Mouse (Mus musculus): ENCODE measurements at regions not wholly inside any gene's neighbourhood (a gene's known extent, or its start where the extent isn't known, plus 50 kb on each side); places are given as distances from the start of the nearest gene placed in this dataset. TPM values are rescaled to one million over a fixed set of nuclear protein-coding genes. Genes with fewer than 3 reads are reported as not detected.
A peak's percentile ranks its signal among the peaks of the same experiment; 100 is the strongest.
"Not testable (repeated sequence)": the region's sequence is repeated elsewhere in the genome, so short reads cannot be mapped to it uniquely, and the experiment has no call there.

DNA sequence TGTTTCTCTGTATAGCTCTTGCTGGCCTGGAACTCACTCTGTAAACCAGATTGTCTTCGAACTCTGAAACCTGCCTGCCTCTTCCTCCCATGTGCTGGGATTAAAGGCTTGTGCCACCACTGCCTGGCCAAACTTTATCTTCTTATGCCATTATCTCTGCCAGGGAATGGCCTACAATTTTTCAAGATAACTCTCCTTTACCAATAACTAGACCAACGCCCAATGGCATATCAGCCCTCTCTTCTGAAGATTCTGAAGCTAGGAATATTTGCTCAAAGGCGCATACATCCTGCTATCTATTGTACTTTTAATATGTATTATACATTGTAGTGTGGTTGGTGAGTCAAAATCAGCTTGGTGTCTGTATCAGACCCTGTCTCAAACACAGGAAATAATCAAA lies 235.4 kb upstream of the Cts3 start:
- WGBS, result 98% methylated on average over 3 of the region's 3 CpGs
- H3K27ac ChIP-seq (ENCODE audit: low read depth, low read length); ATAC-seq (ENCODE audit: low read depth): not testable (repeated sequence)

DNA sequence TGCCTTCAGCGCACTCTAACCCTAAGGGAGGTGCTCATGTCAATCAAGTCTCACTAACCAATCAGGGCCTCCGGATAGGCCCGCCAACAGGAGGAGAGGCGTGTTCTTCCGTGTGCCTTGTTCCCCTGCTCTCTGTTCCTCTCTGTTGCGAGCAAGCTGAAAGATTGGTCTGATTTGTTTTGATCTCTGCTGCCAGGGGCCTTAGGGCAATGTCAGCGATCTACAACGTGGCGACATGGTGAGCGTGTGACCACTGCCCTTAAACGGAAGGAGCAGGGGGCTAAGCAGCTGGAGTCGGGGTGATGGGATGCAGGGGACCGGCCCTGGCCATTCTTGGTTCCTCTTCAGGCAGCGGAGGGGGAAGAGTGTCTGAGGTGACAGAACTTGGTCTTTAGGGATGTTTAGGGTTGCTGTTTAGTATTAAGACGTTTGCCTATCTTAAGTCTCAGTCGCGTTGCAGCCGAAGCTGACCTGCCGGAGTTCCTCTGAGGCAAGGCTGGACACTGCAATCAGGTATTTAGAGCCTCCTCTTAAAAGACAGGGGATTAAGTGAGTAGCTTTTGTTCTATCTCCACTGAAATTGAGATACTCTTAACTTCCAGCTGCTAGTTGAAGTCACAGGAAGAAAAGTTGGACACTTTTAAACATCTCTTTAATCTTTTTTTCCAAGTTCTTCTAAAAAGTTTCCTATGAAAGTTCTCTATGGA lies 234.4 kb upstream of the Cts3 start:
- H3K4me1 ChIP-seq (ENCODE audit: control insufficient read depth, insufficient read depth, low read length); H3K27ac ChIP-seq (ENCODE audit: low read depth, low read length); H3K9me3 ChIP-seq (ENCODE audit: control insufficient read depth, low read length); H3K36me3 ChIP-seq (ENCODE audit: control insufficient read depth, insufficient read depth, low read length); H3K27me3 ChIP-seq (ENCODE audit: control insufficient read depth, insufficient read depth, low read length): not testable (repeated sequence)
- 1% methylated on average over 19 of the region's 19 CpGs for WGBS
- peak; percentile 79 for ATAC-seq (ENCODE audit: low read depth)
- peak overlapping the region; percentile 51 for H3K9ac ChIP-seq (replicated peaks; ENCODE audit: low read depth, low read length)
- peak overlapping the region; percentile 49 for H3K4me3 ChIP-seq (ENCODE audit: low read depth, low read length)
- peak overlapping the region; percentile 47 for H3K4me2 ChIP-seq (ENCODE audit: low read depth, low read length)

More for the DNA sequence above, 235.4 kb upstream of the Cts3 start:
- not testable (repeated sequence) for H3K9ac ChIP-seq (replicated peaks; ENCODE audit: low read depth, low read length); H3K27me3 ChIP-seq (ENCODE audit: control insufficient read depth, insufficient read depth, low read length); H3K4me3 ChIP-seq (ENCODE audit: low read depth, low read length); H3K36me3 ChIP-seq (ENCODE audit: control insufficient read depth, insufficient read depth, low read length); H3K4me2 ChIP-seq (ENCODE audit: low read depth, low read length); H3K4me1 ChIP-seq (ENCODE audit: control insufficient read depth, insufficient read depth, low read length); H3K9me3 ChIP-seq (ENCODE audit: control insufficient read depth, low read length)

DNA sequence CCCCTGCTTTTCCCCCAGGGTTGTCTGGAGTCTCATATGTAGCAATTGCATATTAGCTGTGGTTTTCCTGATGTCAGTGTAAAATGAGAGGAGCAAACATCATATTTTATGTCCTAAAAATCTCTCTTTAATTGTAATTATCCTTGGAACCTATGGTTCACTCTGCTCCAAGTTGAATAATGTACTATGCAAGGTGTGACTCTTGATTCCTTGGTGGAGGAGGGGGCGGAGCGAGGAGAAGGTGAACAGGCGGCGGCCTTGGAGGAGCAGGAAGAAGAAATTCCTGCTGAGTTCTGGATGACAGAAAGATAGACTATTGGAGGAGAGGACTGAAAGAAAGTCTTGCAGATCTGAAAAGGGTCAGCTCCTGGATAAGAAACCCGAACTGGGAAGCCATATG lies 233.8 kb upstream of the Cts3 start:
- Histone ChIP-seq H3K4me3 (ENCODE audit: low read depth, low read length) (peak overlapping the region; percentile 49), H3K4me2 (ENCODE audit: low read depth, low read length) (peak overlapping the region; percentile 47), H3K9ac (replicated peaks; ENCODE audit: low read depth, low read length) (peak overlapping the region; percentile 51)
- WGBS, result 27% methylated on average over 5 of the region's 5 CpGs
- H3K27ac ChIP-seq (ENCODE audit: low read depth, low read length); ATAC-seq (ENCODE audit: low read depth); H3K4me1 ChIP-seq (ENCODE audit: control insufficient read depth, insufficient read depth, low read length); H3K9me3 ChIP-seq (ENCODE audit: control insufficient read depth, low read length); H3K36me3 ChIP-seq (ENCODE audit: control insufficient read depth, insufficient read depth, low read length); H3K27me3 ChIP-seq (ENCODE audit: control insufficient read depth, insufficient read depth, low read length): not testable (repeated sequence)

DNA sequence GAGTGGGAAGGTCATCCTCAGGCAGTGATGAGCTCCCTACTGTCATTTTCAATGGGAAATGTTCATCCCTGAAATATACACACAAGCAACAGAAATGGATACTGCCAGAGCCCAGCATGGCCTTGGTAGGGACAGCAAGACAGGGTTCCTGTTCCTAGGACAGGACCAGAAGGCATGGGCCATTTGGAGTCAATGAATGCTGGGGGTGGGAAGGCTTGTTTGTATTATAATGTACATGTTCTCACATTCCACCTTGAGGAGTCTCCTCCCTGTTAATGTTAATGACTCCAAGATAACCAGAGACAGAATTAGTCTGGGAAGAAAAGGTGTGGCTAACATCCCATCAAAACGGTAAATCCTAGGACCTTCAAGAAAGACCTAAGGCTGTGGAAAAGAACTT lies 193.5 kb upstream of the Cts3 start:
- H3K27ac ChIP-seq (ENCODE audit: low read depth, low read length); ATAC-seq (ENCODE audit: low read depth); H3K9ac ChIP-seq (replicated peaks; ENCODE audit: low read depth, low read length); H3K4me3 ChIP-seq (ENCODE audit: low read depth, low read length); H3K4me2 ChIP-seq (ENCODE audit: low read depth, low read length); H3K4me1 ChIP-seq (ENCODE audit: control insufficient read depth, insufficient read depth, low read length); H3K27me3 ChIP-seq (ENCODE audit: control insufficient read depth, insufficient read depth, low read length); H3K36me3 ChIP-seq (ENCODE audit: control insufficient read depth, insufficient read depth, low read length); H3K9me3 ChIP-seq (ENCODE audit: control insufficient read depth, low read length): not testable (repeated sequence)
- WGBS, result 85% methylated on average over 1 of the region's 1 CpGs

Small RNA genes lying in the stretch of these regions (microRNA-seq; reads per million reads assigned to microRNA genes)
- not detected for gene Gm23739

Data from neural tube, embryonic 14.5 days (tissue).